Mouse (Mus musculus) hindbrain, postnatal 0 days (tissue): ENCODE measurements around the gene Mob1a. TPM values are rescaled to one million over a fixed set of nuclear protein-coding genes. Genes with fewer than 3 reads are reported as not detected.

Source experiments
- ATAC-seq: fragments of 200-750 bp; cut with Nextera tagmentation; 2 replicates; pipeline ENCODE4 v1.8.0; 2017; ENCODE audit warnings: mild to moderate bottlenecking, moderate TSS enrichment, moderate library complexity
- DNase-seq: peaks from one replicate; pipeline ENCODE4 v3.0.0-alpha.2; 2015; ENCODE audit warnings: low spot score
- H3K27ac ChIP-seq: fragments of 300-500 bp; sonication (generic); 2 replicates; pipeline ENCODE4 v1.5.1; 2014; ENCODE audit warnings: mild to moderate bottlenecking
- H3K27me3 ChIP-seq: fragments of 300-500 bp; sonication (generic); 2 replicates; pipeline ENCODE4 v1.6.1; 2014; ENCODE audit warnings: low read length, mixed read lengths; ENCODE audit not compliant: insufficient read depth
- H3K36me3 ChIP-seq: fragments of 300-500 bp; sonication (generic); 2 replicates; pipeline ENCODE4 v1.6.1; 2014; ENCODE audit warnings: low read length, mixed read lengths; ENCODE audit not compliant: insufficient read depth
- H3K4me1 ChIP-seq: fragments of 300-500 bp; sonication (generic); 2 replicates; pipeline ENCODE4 v1.6.1; 2014; ENCODE audit warnings: antibody characterized with exemption, low read length, mixed read lengths; ENCODE audit not compliant: insufficient read depth
- H3K4me2 ChIP-seq: fragments of 300-500 bp; sonication (generic); 2 replicates; pipeline ENCODE4 v1.6.1; 2014; ENCODE audit warnings: low read depth, mild to moderate bottlenecking, low read length, moderate library complexity, mixed read lengths
- H3K4me3 ChIP-seq: fragments of 300-500 bp; sonication (generic); 2 replicates; pipeline ENCODE4 v1.5.1; 2014; ENCODE audit warnings: low read length
- H3K9ac ChIP-seq: fragments of 300-500 bp; sonication (generic); replicated peaks from 2 replicates; pipeline ENCODE4 v1.6.1; 2014; ENCODE audit warnings: mild to moderate bottlenecking, low read length, moderate library complexity, mixed read lengths
- H3K9me3 ChIP-seq: fragments of 300-500 bp; sonication (generic); 2 replicates; pipeline ENCODE4 v1.6.1; 2016; ENCODE audit warnings: low read length, mixed read lengths
- CTCF ChIP-seq: IDR thresholded peaks from 2 replicates; pipeline ENCODE4 v1.5.1; 2016; ENCODE audit warnings: antibody characterized with exemption, control low read depth, low read depth
- WGBS: fragments of 180-500 bp; shearing (Covaris S2); extraction: QIAGEN DNeasy Blood & Tissue Kit; methylation state at CpG from one replicate; pipeline ENCODE4 v1.1.7; 2014; 5-methylcytosine and 5-hydroxymethylcytosine counted together
- polyA plus RNA-seq: library from polyadenylated mRNA; unstranded; fragments of >200 nt; fragmentation: Nextera tagmentation; extraction: Ambion mirVana; gene quantifications from 2 replicates; pipeline ENCODE4 v1.2.1, GENCODE M21; 2015
- total RNA-seq: library from RNA; depleted of rRNA; stranded (reverse); fragments of >200 nt; gene quantifications from 2 replicates; pipeline ENCODE4 v1.2.3, GENCODE M21; 2014; rRNA removed

The Mob1a gene
- total and polyA plus RNA-seq, 2 experiments from 2014 or later, result 11.3 to 32.8 TPM

GRCm38 (mm10) chr6:83381510-83382491, 56.0 kb downstream of the Mob1a start:
- Histone ChIP-seq H3K27me3 (no peaks in the 10 kb centered on the region), H3K4me2 (no peak overlapping the region), H3K9ac (no peak overlapping the region), H3K9me3 (no peaks in the 10 kb centered on the region), H3K4me3 (no peak overlapping the region), H3K27ac (no peak overlapping the region), H3K4me1 (no peaks in the 10 kb centered on the region), H3K36me3 (peaks cover 50% of the 10 kb centered on the region)
- TF ChIP-seq CTCF, result no peak
- 84% methylated on average over 10 of the region's 10 CpGs for WGBS
- ATAC-seq (no peak), DNase-seq (no peak)

DNA sequence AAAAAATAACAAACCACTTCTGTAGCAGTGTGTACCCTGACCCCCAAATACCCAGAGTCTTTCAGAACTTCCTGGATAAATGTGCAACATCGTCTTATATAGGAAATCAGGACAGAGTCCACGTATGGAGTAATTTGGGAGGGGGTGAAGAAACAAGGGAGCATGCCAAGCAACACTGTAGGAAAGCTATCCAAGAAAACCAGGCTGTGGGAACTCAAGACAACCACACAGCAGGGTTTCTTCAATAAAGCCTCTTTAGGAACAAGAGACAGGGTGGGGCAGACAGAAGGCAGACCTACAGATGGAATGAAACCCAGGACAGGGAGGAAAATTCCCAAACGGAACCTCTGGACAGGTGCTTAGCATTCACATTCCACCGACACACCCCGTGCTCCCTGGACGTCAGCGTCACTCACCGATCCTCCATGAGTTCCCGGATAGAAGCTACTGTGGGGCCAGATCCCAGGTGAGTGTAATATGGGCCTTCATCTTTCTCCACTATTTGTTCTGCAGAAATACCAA, 59.8 kb downstream of the Mob1a start:
- no peak overlapping the region for H3K4me2 ChIP-seq
- DNase-seq, result no peak
- no peak for TF ChIP-seq CTCF
- H3K27ac ChIP-seq, result no peak overlapping the region
- H3K36me3 ChIP-seq, result peaks cover 17% of the 10 kb centered on the region; the same call in 1 of the 2 replicates
- H3K9me3 ChIP-seq, result no peaks in the 10 kb centered on the region
- no peak overlapping the region for H3K4me3 ChIP-seq
- ATAC-seq, result no peak
- H3K9ac ChIP-seq, result no peak overlapping the region
- H3K4me1 ChIP-seq, result no peaks in the 10 kb centered on the region
- no peaks in the 10 kb centered on the region for H3K27me3 ChIP-seq
- WGBS, result 90% methylated on average over 9 of the region's 9 CpGs

DNA sequence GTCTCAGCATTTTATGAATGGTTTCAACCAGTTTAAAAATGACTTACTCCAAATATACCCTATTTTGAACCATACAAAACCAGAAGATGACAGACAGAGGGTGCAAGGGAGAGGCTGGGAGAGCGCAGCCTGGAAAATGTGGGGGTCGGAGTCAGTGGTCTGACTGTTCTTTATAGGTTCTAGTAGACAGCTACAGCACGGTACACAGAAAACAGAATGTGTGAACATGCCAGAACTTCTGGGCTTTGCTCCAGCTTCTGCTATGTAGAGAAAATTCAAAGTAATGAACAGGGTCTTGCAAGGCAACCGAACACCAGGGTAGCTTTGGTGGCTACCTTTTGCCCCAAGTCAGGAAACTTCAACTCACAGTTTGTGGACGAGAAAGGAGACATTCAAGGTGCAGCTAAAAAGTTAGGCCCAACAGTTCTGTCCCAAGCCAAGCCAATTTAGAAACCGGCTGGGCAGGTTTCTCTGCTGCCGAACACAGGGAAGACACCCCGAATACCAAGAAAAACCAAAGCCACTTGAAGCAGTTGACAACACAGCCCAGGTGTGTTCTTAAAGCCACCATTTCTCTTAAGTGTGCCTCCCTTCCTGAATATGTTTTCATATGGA, 66.5 kb downstream of the Mob1a start:
- no peaks in the 10 kb centered on the region for H3K4me1 ChIP-seq
- H3K9me3 ChIP-seq, result no peaks in the 10 kb centered on the region
- DNase-seq, result peak; percentile 34
- ATAC-seq, result no peak
- H3K4me3 ChIP-seq, result no peak overlapping the region
- no peak overlapping the region for H3K4me2 ChIP-seq
- no peak overlapping the region for H3K27ac ChIP-seq
- H3K27me3 ChIP-seq, result no peaks in the 10 kb centered on the region
- 70% methylated on average over 8 of the region's 8 CpGs for WGBS
- peaks cover 23% of the 10 kb centered on the region; the same call in 1 of the 2 replicates for H3K36me3 ChIP-seq
- no peak overlapping the region for H3K9ac ChIP-seq
- TF ChIP-seq CTCF, result no peak

Other genes starting within 250 kb of the Mob1a start
- 11.0 and 16.4 TPM in 2 replicates for gene Pcgf1, start 248.1 kb upstream of the Mob1a start, total RNA-seq
- 27.8 and 29.1 TPM in 2 replicates for gene Pcgf1, start 248.1 kb upstream of the Mob1a start, polyA plus RNA-seq
- not detected in 2 replicates for gene Lbx2, start 239.6 kb upstream of the Mob1a start, total RNA-seq
- not detected in 2 replicates for gene Lbx2, start 239.6 kb upstream of the Mob1a start, polyA plus RNA-seq
- gene Ccdc142, start 224.4 kb upstream of the Mob1a start, total RNA-seq, result 12.7 and 19.9 TPM in 2 replicates
- 4.7 TPM in 2 replicates for gene Ccdc142, start 224.4 kb upstream of the Mob1a start, polyA plus RNA-seq
- gene Gm42688, start 224.4 kb upstream of the Mob1a start, total RNA-seq, result 4.3 and 5.7 TPM in 2 replicates
- 3.0 and 3.7 TPM in 2 replicates for gene Gm42688, start 224.4 kb upstream of the Mob1a start, polyA plus RNA-seq
- gene Mrpl53, start 217.0 kb upstream of the Mob1a start, total RNA-seq, result 72.5 and 73.7 TPM in 2 replicates
- gene Mrpl53, start 217.0 kb upstream of the Mob1a start, polyA plus RNA-seq, result 122 and 126 TPM in 2 replicates
- gene Mogs, start 210.5 kb upstream of the Mob1a start, total RNA-seq, result 44.9 and 48.5 TPM in 2 replicates
- gene Mogs, start 210.5 kb upstream of the Mob1a start, polyA plus RNA-seq, result 20.5 and 21.1 TPM in 2 replicates
- gene Wbp1, start 204.5 kb upstream of the Mob1a start, total RNA-seq, result 182 and 209 TPM in 2 replicates
- 99.6 and 101 TPM in 2 replicates for gene Wbp1, start 204.5 kb upstream of the Mob1a start, polyA plus RNA-seq
- gene Ino80b, start 200.6 kb upstream of the Mob1a start, total RNA-seq, result 26.7 and 31.0 TPM in 2 replicates
- 12.0 and 14.8 TPM in 2 replicates for gene Ino80b, start 200.6 kb upstream of the Mob1a start, polyA plus RNA-seq
- 40.0 and 73.6 TPM in 2 replicates for gene Rtkn, start 190.6 kb upstream of the Mob1a start, total RNA-seq
- gene Rtkn, start 190.6 kb upstream of the Mob1a start, polyA plus RNA-seq, result 20.8 and 21.1 TPM in 2 replicates
- gene Wdr54, start 169.6 kb upstream of the Mob1a start, total RNA-seq, result 8.5 and 13.8 TPM in 2 replicates
- 19.9 and 20.0 TPM in 2 replicates for gene Wdr54, start 169.6 kb upstream of the Mob1a start, polyA plus RNA-seq
- 12.7 and 17.8 TPM in 2 replicates for gene 1700003E16Rik, start 169.6 kb upstream of the Mob1a start, total RNA-seq
- gene 1700003E16Rik, start 169.6 kb upstream of the Mob1a start, polyA plus RNA-seq, result 10.2 and 11.4 TPM in 2 replicates
- 124 and 132 TPM in 2 replicates for gene Dctn1, start 160.1 kb upstream of the Mob1a start, total RNA-seq
- gene Dctn1, start 160.1 kb upstream of the Mob1a start, polyA plus RNA-seq, result 145 and 153 TPM in 2 replicates
- 5.2 and 6.0 TPM in 2 replicates for gene Slc4a5, start 106.2 kb upstream of the Mob1a start, total RNA-seq
- 2.5 and 2.8 TPM in 2 replicates for gene Slc4a5, start 106.2 kb upstream of the Mob1a start, polyA plus RNA-seq
- 21.1 and 24.1 TPM in 2 replicates for gene Mthfd2, start 108 bp upstream of the Mob1a start, total RNA-seq
- gene Mthfd2, start 108 bp upstream of the Mob1a start, polyA plus RNA-seq, result 24.2 and 26.7 TPM in 2 replicates
- gene Bola3, start 23.1 kb downstream of the Mob1a start, total RNA-seq, result 7.1 and 11.2 TPM in 2 replicates
- 71.0 and 85.4 TPM in 2 replicates for gene Bola3, start 23.1 kb downstream of the Mob1a start, polyA plus RNA-seq
- gene Tet3, start 133.1 kb downstream of the Mob1a start, total RNA-seq, result 30.8 and 34.8 TPM in 2 replicates
- gene Tet3, start 133.1 kb downstream of the Mob1a start, polyA plus RNA-seq, result 38.0 and 41.9 TPM in 2 replicates
- gene Dguok, start 181.0 kb downstream of the Mob1a start, total RNA-seq, result 31.8 and 52.5 TPM in 2 replicates
- 51.1 and 52.0 TPM in 2 replicates for gene Dguok, start 181.0 kb downstream of the Mob1a start, polyA plus RNA-seq
- 0.36 and 2.1 TPM in 2 replicates for gene Actg2, start 210.2 kb downstream of the Mob1a start, total RNA-seq
- 0.78 and 1.7 TPM in 2 replicates for gene Actg2, start 210.2 kb downstream of the Mob1a start, polyA plus RNA-seq
- gene Stambp, start 246.7 kb downstream of the Mob1a start, total RNA-seq, result 9.5 and 11.1 TPM in 2 replicates
- 58.2 and 60.4 TPM in 2 replicates for gene Stambp, start 246.7 kb downstream of the Mob1a start, polyA plus RNA-seq